Mouse (Mus musculus): ENCODE measurements around the gene Mest. TPM values are rescaled to one million over a fixed set of nuclear protein-coding genes. Genes with fewer than 3 reads are reported as not detected.

Mest gene
- polyA plus RNA-seq, 1 experiment from 2014 or later = 190 TPM

- no peak overlapping the region for H3K27ac ChIP-seq (ENCODE audit: low read length)
- H3K9me3 ChIP-seq (replicated peaks; ENCODE audit: control insufficient read depth, low read length) = no peaks in the 10 kb centered on the region
- no peaks in the 10 kb centered on the region for H3K4me1 ChIP-seq (ENCODE audit: control insufficient read depth, low read depth, low read length)
- no peaks in the 10 kb centered on the region for H3K27me3 ChIP-seq (ENCODE audit: control insufficient read depth, insufficient read depth, low read depth, low read length)
- no peak overlapping the region for H3K4me3 ChIP-seq (ENCODE audit: low read depth, low read length)
- peak; percentile 32; the same call in 1 of the 2 replicates for ATAC-seq (ENCODE audit: low read depth)
- H3K9ac ChIP-seq (ENCODE audit: low read depth, low read length) = no peak overlapping the region
- peak overlapping the region; percentile 6; the same call in 1 of the 2 replicates for H3K4me2 ChIP-seq (ENCODE audit: low read depth, low read length)
- 19% methylated on average over 6 of the region's 6 CpGs for WGBS (ENCODE audit: insufficient replicate concordance)
- no peaks in the 10 kb centered on the region for H3K36me3 ChIP-seq (ENCODE audit: control insufficient read depth, insufficient read depth)
These were observed 23.2 kb upstream of the Mest start for GRCm38 (mm10) chr6:30700182-30700581.

GRCm38 (mm10) chr6:30702881-30703280 is 20.5 kb upstream of the Mest start:
- H3K4me3 ChIP-seq (ENCODE audit: low read depth, low read length) = no peak overlapping the region
- no peaks in the 10 kb centered on the region for H3K27me3 ChIP-seq (ENCODE audit: control insufficient read depth, insufficient read depth, low read depth, low read length)
- no peak for ATAC-seq (ENCODE audit: low read depth)
- no peak overlapping the region for H3K9ac ChIP-seq (ENCODE audit: low read depth, low read length)
- no peak overlapping the region for H3K27ac ChIP-seq (ENCODE audit: low read length)
- WGBS (ENCODE audit: insufficient replicate concordance) = 66% methylated on average over 6 of the region's 6 CpGs
- no peaks in the 10 kb centered on the region for H3K4me1 ChIP-seq (ENCODE audit: control insufficient read depth, low read depth, low read length)
- no peaks in the 10 kb centered on the region for H3K36me3 ChIP-seq (ENCODE audit: control insufficient read depth, insufficient read depth)
- H3K9me3 ChIP-seq (replicated peaks; ENCODE audit: control insufficient read depth, low read length) = no peaks in the 10 kb centered on the region
- H3K4me2 ChIP-seq (ENCODE audit: low read depth, low read length) = no peak overlapping the region

- H3K27ac ChIP-seq (ENCODE audit: low read length) = no peak overlapping the region
- ATAC-seq (ENCODE audit: low read depth) = no peak
These were observed 19.9 kb upstream of the Mest start for GRCm38 (mm10) chr6:30703476-30703875.

GRCm38 (mm10) chr6:30703977-30704602 is 19.3 kb upstream of the Mest start:
- H3K27me3 ChIP-seq (ENCODE audit: control insufficient read depth, insufficient read depth, low read depth, low read length) = no peaks in the 10 kb centered on the region
- H3K9ac ChIP-seq (ENCODE audit: low read depth, low read length) = no peak overlapping the region
- no peak overlapping the region for H3K4me2 ChIP-seq (ENCODE audit: low read depth, low read length)
- no peaks in the 10 kb centered on the region for H3K36me3 ChIP-seq (ENCODE audit: control insufficient read depth, insufficient read depth)
- H3K4me3 ChIP-seq (ENCODE audit: low read depth, low read length) = no peak overlapping the region
- H3K4me1 ChIP-seq (ENCODE audit: control insufficient read depth, low read depth, low read length) = no peaks in the 10 kb centered on the region
- 71% methylated on average over 9 of the region's 9 CpGs for WGBS (ENCODE audit: insufficient replicate concordance)
- H3K27ac ChIP-seq (ENCODE audit: low read length) = no peak overlapping the region
- no peaks in the 10 kb centered on the region for H3K9me3 ChIP-seq (replicated peaks; ENCODE audit: control insufficient read depth, low read length)
- ATAC-seq (ENCODE audit: low read depth) = no peak

More at GRCm38 (mm10) chr6:30703476-30703875, 19.9 kb upstream of the Mest start:
- H3K9ac ChIP-seq (ENCODE audit: low read depth, low read length) = no peak overlapping the region
- 49% methylated on average over 6 of the region's 6 CpGs for WGBS (ENCODE audit: insufficient replicate concordance)
- no peaks in the 10 kb centered on the region for H3K4me1 ChIP-seq (ENCODE audit: control insufficient read depth, low read depth, low read length)
- no peaks in the 10 kb centered on the region for H3K36me3 ChIP-seq (ENCODE audit: control insufficient read depth, insufficient read depth)
- H3K27me3 ChIP-seq (ENCODE audit: control insufficient read depth, insufficient read depth, low read depth, low read length) = no peaks in the 10 kb centered on the region
- H3K9me3 ChIP-seq (replicated peaks; ENCODE audit: control insufficient read depth, low read length) = no peaks in the 10 kb centered on the region
- H3K4me3 ChIP-seq (ENCODE audit: low read depth, low read length) = no peak overlapping the region
- H3K4me2 ChIP-seq (ENCODE audit: low read depth, low read length) = no peak overlapping the region

GRCm38 (mm10) chr6:30709115-30709514 is 14.2 kb upstream of the Mest start:
- Histone ChIP-seq H3K4me2 (ENCODE audit: low read depth, low read length) (no peak overlapping the region), H3K9me3 (replicated peaks; ENCODE audit: control insufficient read depth, low read length) (no peaks in the 10 kb centered on the region), H3K36me3 (ENCODE audit: control insufficient read depth, insufficient read depth) (no peaks in the 10 kb centered on the region), H3K4me3 (ENCODE audit: low read depth, low read length) (no peak overlapping the region), H3K27me3 (ENCODE audit: control insufficient read depth, insufficient read depth, low read depth, low read length) (no peaks in the 10 kb centered on the region), H3K27ac (ENCODE audit: low read length) (no peak overlapping the region), H3K9ac (ENCODE audit: low read depth, low read length) (no peak overlapping the region), H3K4me1 (ENCODE audit: control insufficient read depth, low read depth, low read length) (no peaks in the 10 kb centered on the region)
- 57% methylated on average over 6 of the region's 6 CpGs for WGBS (ENCODE audit: insufficient replicate concordance)
- ATAC-seq (ENCODE audit: low read depth) = no peak

- no peak overlapping the region for H3K4me2 ChIP-seq (ENCODE audit: low read depth, low read length)
- H3K27me3 ChIP-seq (ENCODE audit: control insufficient read depth, insufficient read depth, low read depth, low read length) = no peaks in the 10 kb centered on the region
- no peak overlapping the region for H3K27ac ChIP-seq (ENCODE audit: low read length)
- no peaks in the 10 kb centered on the region for H3K4me1 ChIP-seq (ENCODE audit: control insufficient read depth, low read depth, low read length)
- H3K9ac ChIP-seq (ENCODE audit: low read depth, low read length) = no peak overlapping the region
- WGBS (ENCODE audit: insufficient replicate concordance) = 62% methylated on average over 25 of the region's 25 CpGs
- no peaks in the 10 kb centered on the region for H3K36me3 ChIP-seq (ENCODE audit: control insufficient read depth, insufficient read depth)
- H3K9me3 ChIP-seq (replicated peaks; ENCODE audit: control insufficient read depth, low read length) = no peaks in the 10 kb centered on the region
- no peak overlapping the region for H3K4me3 ChIP-seq (ENCODE audit: low read depth, low read length)
- ATAC-seq (ENCODE audit: low read depth) = no peak
These were observed 12.7 kb upstream of the Mest start for GRCm38 (mm10) chr6:30710371-30711364.

GRCm38 (mm10) chr6:30711365-30711763 is 12.0 kb upstream of the Mest start:
- Histone ChIP-seq H3K4me3 (ENCODE audit: low read depth, low read length) (no peak overlapping the region), H3K36me3 (ENCODE audit: control insufficient read depth, insufficient read depth) (no peaks in the 10 kb centered on the region), H3K27ac (ENCODE audit: low read length) (no peak overlapping the region), H3K4me2 (ENCODE audit: low read depth, low read length) (no peak overlapping the region), H3K27me3 (ENCODE audit: control insufficient read depth, insufficient read depth, low read depth, low read length) (no peaks in the 10 kb centered on the region), H3K4me1 (ENCODE audit: control insufficient read depth, low read depth, low read length) (no peaks in the 10 kb centered on the region), H3K9me3 (replicated peaks; ENCODE audit: control insufficient read depth, low read length) (no peaks in the 10 kb centered on the region), H3K9ac (ENCODE audit: low read depth, low read length) (no peak overlapping the region)
- no peak for ATAC-seq (ENCODE audit: low read depth)
- WGBS (ENCODE audit: insufficient replicate concordance) = 65% methylated on average over 10 of the region's 10 CpGs

- ATAC-seq (ENCODE audit: low read depth) = peak; percentile 41
- Histone ChIP-seq H3K9ac (ENCODE audit: low read depth, low read length) (no peak overlapping the region), H3K36me3 (ENCODE audit: control insufficient read depth, insufficient read depth) (no peaks in the 10 kb centered on the region), H3K4me1 (ENCODE audit: control insufficient read depth, low read depth, low read length) (no peaks in the 10 kb centered on the region), H3K27me3 (ENCODE audit: control insufficient read depth, insufficient read depth, low read depth, low read length) (no peaks in the 10 kb centered on the region), H3K9me3 (replicated peaks; ENCODE audit: control insufficient read depth, low read length) (no peaks in the 10 kb centered on the region), H3K4me2 (ENCODE audit: low read depth, low read length) (no peak overlapping the region), H3K4me3 (ENCODE audit: low read depth, low read length) (no peak overlapping the region), H3K27ac (ENCODE audit: low read length) (no peak overlapping the region)
- 23% methylated on average over 7 of the region's 7 CpGs for WGBS (ENCODE audit: insufficient replicate concordance)
These were observed 10.9 kb upstream of the Mest start for GRCm38 (mm10) chr6:30712484-30712883.

GRCm38 (mm10) chr6:30713455-30713854 is 9.9 kb upstream of the Mest start:
- H3K27me3 ChIP-seq (ENCODE audit: control insufficient read depth, insufficient read depth, low read depth, low read length) = no peaks in the 10 kb centered on the region
- H3K4me1 ChIP-seq (ENCODE audit: control insufficient read depth, low read depth, low read length) = no peaks in the 10 kb centered on the region
- 0 out of 2 replicates have a peak, but pooled peaks have one; percentile 35 for ATAC-seq (ENCODE audit: low read depth)
- H3K9ac ChIP-seq (ENCODE audit: low read depth, low read length) = no peak overlapping the region
- no peak overlapping the region for H3K4me2 ChIP-seq (ENCODE audit: low read depth, low read length)
- no peak overlapping the region for H3K27ac ChIP-seq (ENCODE audit: low read length)
- WGBS (ENCODE audit: insufficient replicate concordance) = 45% methylated on average over 6 of the region's 6 CpGs
- no peaks in the 10 kb centered on the region for H3K9me3 ChIP-seq (replicated peaks; ENCODE audit: control insufficient read depth, low read length)
- H3K36me3 ChIP-seq (ENCODE audit: control insufficient read depth, insufficient read depth) = no peaks in the 10 kb centered on the region
- H3K4me3 ChIP-seq (ENCODE audit: low read depth, low read length) = no peak overlapping the region
